Mouse (Mus musculus) cerebellum, postnatal 10 days (tissue): ENCODE measurements at regions not wholly inside any gene's neighbourhood (a gene's known extent, or its start where the extent isn't known, plus 50 kb on each side); places are given as distances from the start of the nearest gene placed in this dataset.

Experiments
- DNase-seq, 2 experiments: peaks; one replicate each; pipeline ENCODE4 v3.0.0; 2021; ENCODE audit warnings: mixed read lengths in 2 of 2

DNA sequence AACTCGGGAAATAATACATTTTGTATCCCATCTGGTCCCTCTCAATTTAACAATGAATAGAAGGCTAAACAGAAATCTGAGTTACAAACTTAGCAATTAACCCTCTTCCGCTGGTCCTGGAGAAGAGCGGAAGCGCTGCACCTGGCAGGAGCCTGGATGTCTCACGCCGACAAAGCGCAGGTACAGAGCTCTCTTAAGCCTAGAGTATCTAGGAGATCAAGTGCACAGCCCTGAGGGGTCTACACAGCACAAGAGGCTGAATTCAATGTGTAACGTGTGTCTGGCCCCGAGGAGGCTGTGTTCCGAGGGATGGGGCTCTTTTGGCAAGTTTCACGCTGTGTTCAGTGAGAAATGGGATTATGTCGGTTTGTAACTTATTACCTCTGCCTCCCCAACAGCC is 255.1 kb upstream of the Sdk2 start:
- no peak for DNase-seq

DNA sequence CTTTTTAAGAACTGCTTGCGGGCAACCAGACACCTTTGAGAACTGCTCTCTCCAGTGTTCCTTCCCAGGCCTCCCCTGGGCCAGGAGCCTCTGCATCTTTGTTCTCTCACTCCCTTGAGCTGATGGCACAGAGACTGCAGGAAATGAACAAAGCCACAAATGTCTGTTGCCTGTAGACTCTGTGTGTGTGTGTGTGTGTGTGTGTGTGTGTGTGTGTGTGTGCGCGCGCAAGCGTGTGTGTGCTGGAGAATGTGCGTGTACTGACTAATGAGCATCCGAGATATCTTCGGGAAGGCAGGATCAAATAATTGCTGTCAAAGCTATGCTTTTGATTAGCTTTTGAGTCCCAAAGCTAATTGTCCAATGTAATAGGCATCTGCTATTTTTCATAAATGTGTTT is 254.7 kb upstream of the Sdk2 start:
- no peak for DNase-seq

DNA sequence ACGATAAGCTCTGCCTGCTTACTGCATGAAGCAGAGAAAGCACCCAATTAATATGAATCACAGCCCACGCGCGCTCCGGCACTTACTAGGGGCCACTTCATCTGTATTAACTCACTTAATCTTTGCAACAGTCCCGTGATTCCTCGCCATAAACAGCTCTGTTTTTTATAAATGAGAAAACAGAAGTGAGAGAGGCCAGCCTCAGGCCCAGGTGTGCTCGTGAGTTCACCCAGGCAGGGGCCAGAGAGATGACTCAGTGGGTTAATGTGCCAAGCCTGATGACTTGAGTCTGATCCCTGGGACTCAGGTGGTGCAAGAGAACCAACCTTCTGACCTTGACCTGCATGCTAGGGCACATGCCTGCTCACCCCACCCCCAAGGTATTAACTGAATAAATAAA is 248.4 kb upstream of the Sdk2 start:
- no peak for DNase-seq

DNA sequence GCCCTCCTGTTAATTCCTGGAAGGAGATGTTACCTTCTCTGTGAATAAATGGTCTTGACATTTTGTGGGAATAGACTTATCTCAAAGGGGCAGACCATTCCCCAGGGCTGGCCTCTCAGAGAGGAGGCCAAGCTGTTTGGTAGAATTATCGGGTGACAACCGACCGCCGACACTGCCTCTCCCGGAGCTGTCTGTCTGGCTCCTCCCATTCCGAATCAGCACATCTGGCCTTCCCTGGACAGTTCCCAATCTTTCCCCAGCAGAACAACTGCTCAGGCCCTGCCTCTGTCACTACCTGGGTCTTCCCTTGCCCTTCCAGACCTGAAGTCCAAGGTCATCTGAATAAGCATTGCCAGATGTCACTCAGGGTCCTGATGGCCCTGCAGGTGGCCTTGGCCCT is 246.8 kb upstream of the Sdk2 start:
- DNase-seq: no peak

DNA sequence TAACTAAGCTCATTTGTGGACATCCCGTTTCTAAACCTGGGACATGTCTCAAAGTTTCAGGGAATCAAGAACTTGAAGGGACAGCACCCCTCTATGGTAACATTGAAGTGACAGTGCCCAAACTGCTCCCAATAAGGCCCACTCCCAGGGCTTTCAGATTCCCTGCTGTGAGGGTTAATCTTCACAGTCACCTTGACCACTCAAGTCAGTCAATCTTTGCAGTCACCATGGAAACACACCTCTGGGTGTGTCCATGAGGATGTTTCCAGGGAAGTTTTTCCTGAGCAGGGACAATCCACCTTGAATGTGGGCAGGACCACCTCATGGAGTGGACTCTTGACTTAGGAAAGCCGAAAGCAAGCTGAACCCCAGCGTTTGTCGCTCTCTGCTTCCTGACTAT is 244.8 kb upstream of the Sdk2 start:
- no peak for DNase-seq

DNA sequence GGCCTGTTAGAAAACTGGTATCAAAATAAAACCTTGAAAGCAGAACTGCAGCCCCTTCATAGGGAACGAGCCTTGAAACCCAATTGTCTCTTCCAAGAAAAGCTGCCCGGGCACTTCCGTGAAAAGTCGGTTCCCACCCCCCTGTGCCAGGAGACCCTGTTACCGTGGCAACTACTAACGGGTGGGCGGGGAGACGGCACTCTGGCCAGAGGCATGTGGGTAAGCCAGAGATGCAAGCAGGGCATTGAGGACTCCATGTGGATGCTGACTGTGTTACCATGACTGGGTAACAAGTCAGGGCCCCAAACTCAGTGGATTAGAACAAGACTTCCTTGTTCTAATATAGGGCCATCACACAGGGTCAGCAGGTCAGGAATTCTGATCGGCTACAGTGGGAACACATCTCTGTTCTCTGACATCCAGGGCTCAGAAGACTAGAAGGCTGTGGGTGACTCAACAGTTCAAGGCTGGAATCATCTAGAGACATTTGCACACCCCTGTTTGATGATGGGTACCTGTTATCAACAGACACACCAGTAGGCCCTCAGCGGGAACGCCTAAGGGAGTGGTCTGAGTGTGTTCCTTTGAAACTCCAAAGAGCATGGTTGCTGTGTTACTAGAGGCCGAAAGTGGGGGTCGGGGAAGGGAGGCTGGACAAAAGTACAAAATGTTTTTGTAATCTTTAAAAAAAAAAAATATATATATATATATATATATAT is 236.9 kb upstream of the Sdk2 start:
- peak; percentile 58 to 76 for DNase-seq

DNA sequence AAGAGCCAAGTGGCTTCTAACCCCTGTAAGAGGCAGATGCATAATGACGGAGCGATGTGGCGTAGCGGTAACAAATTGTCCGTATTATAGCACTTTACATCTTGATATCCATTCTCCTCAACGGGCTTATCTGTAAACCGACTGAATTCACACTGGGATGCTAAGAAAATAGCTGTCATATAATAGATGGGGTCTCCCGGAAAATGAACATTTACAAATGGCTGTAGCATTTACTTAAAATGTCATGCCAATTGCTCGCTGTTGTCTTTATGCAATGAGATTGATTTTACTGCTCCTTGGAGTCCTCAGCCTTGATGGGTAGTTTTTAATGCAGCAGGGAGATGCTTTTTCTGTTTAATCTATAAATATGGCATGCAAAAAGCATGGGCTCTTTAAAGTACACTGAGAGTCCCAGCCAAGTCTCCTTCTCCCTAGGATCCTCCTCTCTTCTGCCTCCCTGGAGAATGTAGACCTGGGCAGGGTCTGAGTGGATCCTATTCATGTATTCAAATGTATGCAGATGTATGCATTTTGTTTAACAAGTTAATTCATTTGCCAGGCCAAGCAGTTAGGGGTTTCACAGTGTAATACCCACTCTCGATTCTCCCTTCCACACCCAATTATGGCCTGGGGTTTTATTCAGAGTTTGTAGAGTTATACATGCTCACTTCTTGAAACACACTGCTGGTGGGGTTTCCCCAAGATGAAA is 233.9 kb upstream of the Sdk2 start:
- no peak for DNase-seq

DNA sequence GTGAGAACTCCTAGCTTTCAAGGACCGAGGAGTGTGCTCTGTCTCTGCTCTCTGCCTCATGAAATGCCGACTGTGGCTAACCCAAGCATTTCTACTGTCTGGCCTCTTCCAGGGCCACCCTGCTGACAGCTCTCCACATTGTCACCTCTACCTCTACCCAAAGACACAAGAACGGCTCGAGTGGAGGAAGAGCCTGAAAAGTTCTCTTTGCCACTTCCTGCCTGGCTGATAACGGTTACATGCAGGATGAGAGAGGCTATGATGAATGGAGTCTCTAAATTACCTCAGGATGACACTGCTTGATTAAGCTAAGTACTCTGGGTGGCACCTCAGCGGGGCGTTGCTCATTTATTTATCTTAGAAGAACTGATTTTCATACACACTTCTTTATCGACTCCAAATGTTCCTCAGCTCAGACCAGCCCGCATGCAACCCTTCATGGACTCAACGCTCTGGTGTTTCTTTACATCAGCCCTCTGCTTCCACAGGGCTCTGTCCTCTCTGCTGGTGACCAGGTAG is 230.0 kb upstream of the Sdk2 start:
- no peak for DNase-seq

DNA sequence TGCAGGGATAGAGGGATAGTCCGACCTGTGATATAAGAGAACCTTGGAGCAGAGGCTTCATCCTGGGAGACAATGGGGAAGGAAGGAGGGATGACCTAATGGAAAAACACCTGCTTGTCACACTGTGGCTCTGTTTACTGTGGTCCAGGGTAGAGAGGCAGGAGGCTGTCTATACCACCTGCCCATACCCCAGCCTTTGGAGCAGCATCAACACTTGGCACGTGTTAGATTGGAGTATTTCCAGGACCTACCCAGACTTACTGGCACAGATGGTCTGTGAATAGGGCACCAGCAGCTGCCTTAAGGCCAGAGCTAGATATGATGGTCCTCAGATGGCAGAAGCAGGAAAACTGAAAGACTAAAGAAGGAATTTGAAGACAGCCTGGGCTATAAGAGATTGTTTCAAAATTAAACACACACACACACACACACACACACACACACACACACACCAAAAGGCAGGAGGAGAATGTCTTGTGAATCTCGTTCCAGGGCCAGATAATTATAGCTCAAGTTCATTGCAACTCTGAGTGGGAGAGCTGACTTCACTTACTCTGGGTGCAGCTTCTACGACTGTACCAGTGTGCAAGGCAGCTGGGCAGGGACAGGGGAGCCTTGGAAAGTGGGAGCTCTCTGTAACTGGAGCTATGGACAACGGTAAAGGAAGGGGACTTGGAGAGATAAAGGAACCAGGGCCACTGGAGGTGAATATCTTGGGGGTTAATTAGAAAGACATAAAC is 227.8 kb upstream of the Sdk2 start:
- peak; percentile 87 to 91 for DNase-seq

DNA sequence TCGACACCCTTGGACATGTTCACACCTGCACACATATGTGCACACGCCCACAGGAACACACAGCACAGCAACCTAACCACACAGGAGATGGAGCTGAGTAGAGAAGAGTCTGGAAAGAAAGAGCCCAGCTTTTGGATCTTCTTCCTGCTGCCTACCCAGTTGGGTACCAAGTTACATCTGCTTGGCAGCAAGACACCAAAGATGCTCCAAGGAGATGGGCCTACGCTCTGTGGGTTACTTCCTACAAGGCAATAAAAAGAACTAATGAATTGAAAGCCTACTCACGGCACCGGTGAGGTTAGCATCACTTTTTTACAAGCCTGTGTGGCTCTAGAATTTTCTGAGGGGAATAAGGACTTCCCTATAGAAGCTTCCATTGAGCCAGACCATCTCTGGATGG is 224.4 kb upstream of the Sdk2 start:
- DNase-seq: no peak

DNA sequence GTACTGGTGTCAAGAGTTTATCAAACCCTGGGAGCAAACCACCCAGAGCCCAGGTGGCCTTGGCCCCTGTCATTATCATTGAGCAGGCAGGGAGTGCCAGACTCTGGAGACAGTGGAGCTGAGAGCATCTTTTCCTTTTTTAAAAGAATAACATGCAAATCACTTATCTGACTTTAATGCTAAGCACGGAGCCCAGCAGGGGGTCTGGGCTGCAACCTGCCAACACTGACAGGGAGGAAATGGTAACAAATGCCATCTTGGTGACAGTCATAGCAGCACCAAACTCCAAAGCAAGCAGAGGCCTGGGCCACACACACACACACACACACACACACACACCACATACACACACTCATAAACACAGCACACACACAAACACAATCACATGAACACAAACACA is 223.1 kb upstream of the Sdk2 start:
- DNase-seq: peak; percentile 53

DNA sequence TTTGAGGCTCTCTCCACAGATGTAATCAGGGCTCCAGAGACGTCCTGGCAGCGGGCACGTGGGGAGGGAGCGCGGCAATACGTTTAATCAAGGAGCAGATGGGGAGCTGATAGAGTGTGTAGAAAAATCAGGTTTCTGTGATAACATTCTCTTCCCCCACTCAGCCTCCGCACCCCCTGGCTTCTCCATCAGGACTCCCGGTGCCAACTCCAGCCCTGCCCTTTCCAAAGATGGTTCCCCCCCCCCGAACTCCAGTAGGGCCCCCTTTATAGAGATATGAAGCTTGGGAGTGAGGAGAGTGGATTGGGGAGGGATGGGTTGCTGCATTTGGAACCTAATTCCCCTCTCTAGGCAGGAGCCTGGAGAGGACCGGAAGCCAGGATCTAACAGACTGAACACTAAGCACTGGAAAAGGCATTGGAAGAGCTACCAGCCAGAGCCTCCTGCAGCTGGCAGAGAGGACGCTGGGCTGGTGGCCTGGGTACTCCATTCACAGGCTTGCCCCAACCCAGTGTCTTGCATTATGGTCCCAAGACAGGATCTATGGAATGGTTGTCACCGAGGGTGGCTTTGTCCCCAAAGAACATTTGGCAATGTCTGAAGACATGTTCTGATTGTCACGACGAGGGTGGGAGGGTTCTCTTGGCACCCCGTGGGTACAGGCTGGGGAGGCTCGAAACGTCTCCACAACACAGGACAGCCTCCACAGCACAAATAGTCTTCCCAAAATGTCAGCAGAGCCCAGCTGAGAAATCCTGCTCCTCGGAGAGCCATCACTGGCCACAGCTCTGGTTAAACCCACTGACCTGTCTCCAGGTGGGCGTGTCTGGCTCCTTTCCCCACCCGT is 218.2 kb upstream of the Sdk2 start:
- DNase-seq: no peak

DNA sequence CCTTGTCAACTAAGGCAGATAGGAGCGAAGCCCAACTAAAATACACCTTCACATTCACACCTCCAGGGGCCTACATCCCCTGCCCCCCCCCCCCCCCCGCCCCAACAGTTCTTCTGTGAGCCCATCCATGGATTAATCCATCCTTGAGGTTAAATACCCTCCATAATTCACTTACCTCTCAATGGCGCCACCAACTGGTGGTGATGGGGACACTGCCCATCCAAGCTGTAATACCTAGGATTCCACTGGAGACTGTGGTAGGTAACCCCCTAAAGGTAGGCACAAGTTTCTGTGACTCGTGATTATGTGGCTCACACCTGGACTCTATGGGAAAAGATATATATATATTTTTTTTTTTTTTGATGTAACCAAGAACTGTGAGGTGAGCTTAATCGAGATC is 216.4 kb upstream of the Sdk2 start:
- DNase-seq: peak; percentile 74 to 82

DNA sequence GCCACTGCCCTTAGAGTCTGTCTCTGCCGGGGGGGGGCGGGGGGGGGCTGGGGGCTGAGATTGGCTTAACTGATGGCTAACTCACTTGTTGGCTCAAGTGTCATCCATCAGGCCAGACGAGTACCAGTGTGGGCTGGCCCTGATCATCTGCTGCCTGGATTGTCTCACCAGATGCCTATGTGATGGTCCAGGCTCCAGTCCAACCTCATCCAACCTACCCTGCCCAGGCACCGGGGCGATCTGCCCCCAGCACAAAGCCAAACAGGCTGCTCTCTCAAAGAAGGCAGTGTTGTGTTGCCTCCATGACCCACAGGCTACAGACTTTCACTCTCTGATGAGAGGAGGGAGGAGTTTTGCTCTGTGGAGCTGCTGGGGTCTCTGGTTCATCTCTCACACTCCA is 215.7 kb upstream of the Sdk2 start:
- peak; percentile 72 to 81 for DNase-seq

DNA sequence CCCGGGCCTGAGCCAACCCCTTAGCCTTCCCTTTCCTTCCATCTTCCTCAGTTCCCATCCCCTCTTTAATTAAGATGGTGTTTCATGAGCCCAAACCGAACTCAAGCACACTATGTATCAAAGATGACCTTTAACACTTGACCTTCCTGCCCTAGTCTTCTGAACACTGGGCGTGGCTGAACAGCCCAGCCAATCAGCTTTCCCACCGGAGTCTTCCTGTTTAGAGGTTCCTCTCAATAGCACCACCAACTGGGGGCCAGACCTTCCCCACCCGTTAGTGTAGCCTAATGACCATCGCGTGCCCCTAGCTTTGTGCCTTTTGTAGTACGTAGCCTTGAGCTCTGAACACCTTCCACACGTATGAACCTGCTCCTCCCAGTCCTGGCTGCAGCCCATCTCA is 215.0 kb upstream of the Sdk2 start:
- DNase-seq: peak in 1 of 2 experiments; percentile 13

DNA sequence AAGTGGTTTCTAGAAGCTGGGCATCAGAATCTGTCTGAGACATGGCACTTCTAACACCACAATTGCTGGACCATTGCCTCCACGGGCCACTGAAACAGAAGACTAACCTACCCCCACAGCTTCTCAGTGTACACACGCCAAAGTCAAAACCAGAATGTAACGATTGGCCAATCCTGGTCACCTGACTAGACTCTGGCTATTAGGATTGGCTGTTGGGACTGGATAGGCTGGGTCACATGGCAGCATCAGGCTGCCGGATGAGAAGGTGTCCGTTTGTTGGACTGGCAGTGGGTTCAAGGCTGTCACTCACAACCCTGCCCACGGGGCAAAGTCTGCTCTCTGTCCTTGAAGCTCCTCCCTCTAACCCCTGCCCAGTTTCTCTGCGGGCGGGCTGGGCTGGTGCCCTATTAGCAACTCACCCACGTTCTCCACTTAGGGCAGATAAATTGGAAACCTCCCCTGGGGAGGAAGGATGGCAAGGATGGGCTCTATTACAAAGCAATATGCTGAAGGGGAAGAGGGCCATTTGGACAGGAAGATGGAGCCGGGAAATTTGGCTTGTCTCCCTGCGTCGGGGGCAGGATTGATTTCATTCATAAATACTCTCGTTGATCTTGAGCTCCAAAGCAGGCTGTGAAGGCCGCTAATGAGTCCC is 214.3 kb upstream of the Sdk2 start:
- DNase-seq: peak; percentile 53 to 60

DNA sequence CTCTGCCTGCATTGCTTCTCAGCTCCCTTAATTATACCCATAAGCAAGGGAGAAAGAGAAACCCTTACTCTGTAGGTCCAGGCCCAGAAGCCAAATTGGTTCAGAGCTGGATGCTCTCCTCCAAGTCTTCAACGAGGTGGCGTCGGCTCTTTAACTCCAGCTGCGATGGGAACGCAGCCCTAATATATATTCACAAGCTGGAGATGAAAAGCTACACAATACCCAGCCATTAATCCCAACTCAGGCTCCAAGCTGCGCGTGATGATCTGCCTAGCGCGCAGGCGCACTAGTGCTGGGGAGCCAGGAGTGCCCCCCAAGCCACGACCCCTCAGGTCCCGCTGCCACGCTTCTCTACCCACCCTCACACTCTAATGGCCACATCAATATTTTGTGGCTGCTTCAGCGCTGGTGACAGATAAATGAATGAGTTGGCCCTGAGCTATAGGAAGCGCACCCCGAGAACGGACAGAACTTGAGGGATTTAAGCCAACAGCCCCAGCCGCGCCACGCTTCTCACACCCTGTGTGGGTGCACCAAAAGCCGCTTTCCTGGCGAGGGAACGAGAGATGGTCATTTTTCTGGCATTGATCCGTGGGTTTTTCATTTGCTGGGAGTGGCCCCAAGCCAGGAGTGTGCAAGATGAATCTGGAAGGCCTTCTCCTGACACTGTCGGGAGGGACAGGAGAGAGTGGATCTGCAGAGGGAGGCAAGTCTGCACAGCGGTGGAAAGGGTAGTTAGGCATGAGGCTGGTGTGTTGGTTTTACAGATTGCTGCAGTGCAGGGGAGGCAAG is 210.9 kb upstream of the Sdk2 start:
- peak; percentile 69 to 71 for DNase-seq

DNA sequence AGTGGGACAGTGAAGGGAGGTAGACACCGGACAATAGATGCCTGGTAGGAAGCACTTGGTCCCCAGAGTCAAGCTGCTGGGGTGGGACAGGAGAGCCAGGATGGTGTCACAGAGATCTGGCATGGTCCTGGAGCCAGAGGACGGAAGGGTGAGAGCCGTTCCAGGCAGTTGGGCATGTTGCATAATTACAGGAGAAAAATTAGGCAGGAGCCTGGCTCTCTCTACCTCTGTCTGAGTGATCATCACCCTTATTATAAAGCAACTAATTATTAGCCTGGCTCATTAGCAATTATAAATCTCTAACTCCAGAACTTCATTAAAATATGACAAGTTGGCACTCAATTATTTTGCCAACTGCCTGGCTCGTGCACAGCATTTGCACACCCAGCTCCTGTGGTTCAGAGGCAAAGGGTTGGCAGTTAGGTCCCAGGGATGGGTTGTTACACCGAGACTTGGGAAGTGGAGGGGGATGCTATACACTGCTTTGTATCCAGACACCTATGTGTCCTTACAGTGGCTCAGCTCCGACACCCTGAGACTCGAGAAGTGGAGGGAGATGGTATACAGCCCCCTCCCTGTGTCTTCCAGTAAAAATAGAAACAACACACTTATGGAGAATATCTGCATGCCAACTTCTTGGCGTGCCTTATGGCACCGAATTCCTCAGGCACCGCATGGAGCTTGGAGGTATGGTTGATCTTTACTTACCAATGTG is 203.7 kb upstream of the Sdk2 start:
- DNase-seq: peak in 1 of 2 experiments; percentile 11

DNA sequence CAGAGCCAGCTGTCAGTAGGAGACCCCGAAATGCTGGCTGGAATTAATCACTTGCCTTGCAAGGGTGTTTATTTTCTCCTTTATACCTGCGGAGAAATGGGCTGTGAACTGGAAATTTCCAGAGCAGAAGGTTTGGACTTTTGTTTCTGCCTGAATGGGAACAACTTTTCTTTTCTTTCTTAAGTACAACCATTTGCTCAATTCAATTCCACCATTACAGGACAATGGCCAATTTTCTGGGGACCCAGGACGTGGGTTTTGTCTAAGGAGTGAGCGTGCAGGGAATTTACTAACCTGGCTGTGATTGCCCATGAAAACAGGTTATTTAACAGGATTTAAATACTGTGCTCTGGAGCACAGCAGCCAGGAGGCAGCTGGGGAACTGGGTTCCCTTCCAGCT is 195.1 kb upstream of the Sdk2 start:
- DNase-seq: no peak

DNA sequence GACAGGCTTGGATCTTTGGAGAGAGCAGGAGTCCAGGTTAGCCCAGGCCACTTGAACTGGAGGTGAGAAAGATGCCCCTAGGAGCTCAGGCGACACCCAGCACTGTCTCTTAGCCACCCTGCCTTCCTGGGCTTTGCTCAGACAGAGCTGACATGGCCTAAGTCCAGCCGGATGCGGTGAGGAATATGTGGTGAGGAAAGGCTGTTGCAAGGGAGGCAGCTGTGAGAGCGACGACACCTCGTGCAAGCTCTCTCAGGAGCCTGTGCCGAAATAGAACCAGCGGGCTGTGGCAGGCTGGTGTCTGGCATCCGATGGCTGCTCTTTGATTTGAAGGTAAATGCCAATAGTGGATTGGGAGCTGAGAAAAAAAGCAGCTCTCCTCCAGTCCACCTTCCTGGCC is 191.4 kb upstream of the Sdk2 start:
- no peak for DNase-seq

DNA sequence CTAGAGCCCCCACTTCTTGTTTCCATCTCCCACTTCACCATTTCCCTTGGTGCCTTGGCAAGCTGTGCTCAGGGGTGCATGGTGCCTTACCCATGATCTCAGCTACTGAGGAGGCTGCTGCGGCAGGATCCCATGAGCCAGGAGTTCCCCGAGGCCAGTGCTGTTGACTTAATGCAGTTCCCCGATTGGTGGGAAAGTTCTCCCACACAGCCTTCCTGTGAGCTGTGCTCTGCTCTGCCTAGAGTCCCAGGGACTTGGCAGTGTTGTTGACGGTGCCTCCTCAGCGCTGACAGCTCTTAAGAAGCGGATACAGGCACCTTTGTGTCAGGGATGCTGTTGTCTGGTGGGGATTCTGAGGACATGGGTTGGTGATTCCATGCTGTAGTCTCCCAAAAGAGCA is 190.9 kb upstream of the Sdk2 start:
- DNase-seq: no peak
